Mouse (Mus musculus) kidney, postnatal 10 days (tissue): ENCODE data around the gene Lipe.

Experiments
- DNase-seq: peaks from one replicate; pipeline ENCODE4 v3.0.0; 2021; ENCODE audit warnings: mixed read lengths

Gene Lipe

DNA sequence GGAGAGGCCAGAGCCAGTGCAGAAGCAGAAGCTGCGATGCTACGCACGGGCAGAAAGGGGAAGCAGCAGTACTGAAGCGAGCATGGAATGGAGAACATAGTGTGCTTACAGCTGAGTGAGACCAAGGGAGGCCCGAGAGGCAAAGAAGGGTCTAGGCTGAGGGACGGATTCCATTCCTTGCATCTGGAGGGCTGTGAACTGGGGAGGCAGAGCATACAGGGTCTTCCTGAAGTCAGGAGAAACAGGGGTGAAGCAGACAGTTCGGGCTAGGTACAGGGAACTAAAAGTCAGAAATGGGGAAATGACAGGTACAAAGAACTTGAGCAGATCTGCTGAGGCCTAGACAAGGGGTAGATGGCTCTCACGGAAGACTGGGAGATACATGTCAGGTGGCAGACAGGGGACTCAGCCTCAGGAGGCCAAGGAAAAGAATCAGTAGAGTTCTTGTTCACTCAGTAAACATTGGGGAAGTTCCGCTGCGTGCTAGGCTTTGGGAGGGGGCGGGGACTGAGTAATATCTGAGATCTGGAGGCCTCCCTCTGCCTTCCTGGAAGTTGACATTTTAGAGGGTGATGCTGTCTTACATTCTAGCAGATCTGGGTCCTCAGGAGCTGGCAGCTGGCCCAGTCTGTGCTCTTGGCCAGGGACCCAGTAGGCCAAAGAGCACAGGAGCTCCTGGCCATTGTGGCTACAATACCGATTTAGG lies 12.5 kb downstream of the Lipe start:
- DNase-seq = peak; percentile 88

DNA sequence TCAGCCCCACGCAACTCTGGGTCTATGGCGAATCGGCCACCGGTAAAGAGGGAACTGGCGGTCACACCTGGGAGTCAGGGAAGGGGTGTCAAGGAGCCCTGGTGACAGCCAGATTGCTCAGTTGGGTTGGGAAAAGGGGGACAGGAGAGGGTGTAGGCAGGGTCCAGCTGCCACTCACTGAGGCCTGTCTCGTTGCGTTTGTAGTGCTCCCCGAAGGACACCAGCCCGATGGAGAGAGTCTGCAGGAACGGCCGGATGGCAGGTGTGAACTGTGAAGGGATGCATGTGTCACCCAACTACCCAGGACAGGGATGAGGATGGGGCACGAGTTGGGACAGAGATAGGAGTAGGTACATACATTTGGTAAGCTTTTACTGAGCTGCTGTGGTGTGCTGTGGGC lies 13.3 kb downstream of the Lipe start:
- peak; percentile 8 for DNase-seq

DNA sequence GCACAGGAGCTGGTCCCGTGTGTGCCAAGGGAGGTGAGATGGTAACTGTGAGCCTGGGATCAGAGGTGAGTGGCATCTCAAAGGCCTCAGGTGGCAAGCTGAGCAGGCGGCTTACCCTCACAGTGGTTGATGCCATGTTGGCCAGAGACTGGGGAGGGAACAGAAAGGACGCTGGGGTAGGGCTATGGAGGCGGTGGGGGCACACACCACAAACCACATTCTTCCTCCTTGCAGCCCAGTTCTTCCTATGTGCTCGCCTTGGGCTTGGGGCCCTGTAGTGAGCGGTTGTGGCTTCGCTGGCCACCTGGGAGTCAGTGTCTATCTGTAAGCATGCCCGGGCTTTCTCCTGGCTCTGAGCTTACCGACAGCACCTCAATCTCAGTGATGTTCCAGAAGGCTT lies 13.7 kb downstream of the Lipe start:
- peak; percentile 6 for DNase-seq

DNA sequence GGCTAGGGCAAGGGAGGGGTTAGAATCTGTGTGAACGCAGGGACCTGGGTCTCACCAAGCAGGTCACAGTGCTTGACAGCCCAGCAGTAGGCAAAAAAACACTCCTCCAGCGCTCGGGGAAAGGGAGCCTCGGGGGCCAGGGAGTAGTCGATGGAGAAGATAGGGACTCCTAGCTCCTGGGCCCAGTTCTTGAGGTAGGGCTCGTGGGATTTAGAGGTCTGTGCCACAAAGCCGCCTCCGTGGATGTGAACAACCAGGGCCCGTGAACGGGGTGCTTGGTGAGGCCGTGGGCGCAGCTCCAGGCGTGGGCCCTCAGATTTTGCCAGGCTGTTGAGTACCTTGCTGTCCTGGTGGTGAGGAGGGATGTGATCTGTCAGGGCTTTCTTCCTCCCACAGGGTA lies 14.2 kb downstream of the Lipe start:
- no peak for DNase-seq

DNA sequence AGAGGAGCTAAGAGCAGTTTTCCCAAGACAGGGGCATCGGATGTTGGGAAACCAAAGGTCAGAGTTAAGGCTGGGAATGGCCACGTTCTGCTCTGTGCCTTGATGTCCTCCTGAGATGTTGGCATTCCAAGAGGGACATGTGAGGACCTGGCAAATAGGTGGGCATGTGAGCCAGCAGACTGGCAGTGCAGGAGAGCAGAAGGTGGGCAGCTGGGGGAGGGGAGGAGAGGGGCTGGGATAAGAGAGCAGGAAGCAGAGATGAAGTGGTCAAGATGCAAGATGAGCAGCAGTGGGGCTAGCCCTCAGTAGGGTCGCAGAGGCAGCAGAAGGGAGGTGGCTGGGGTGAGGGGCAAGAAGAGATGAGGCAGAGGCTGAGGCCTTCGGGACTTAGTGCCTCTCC lies 14.6 kb downstream of the Lipe start:
- DNase-seq = no peak

DNA sequence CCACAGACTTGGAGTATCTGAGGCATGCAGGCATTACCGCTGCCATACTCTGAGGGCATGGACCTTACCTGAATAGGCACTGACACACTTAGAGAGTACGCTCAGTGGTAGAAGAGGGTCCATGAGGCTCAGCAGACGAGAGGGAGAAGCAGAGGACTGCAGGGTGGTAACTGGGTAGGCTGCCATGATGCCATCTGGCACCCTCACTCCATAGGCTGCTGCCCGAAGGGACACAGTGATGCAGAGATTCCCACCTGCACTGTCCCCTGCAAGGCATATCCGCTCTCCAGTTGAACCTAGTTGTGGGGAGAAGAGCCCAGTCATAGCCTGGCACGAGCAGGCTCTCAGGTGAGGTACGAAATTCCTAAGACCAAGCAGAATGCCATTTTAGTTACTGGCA lies 15.1 kb downstream of the Lipe start:
- DNase-seq = peak; percentile 4

DNA sequence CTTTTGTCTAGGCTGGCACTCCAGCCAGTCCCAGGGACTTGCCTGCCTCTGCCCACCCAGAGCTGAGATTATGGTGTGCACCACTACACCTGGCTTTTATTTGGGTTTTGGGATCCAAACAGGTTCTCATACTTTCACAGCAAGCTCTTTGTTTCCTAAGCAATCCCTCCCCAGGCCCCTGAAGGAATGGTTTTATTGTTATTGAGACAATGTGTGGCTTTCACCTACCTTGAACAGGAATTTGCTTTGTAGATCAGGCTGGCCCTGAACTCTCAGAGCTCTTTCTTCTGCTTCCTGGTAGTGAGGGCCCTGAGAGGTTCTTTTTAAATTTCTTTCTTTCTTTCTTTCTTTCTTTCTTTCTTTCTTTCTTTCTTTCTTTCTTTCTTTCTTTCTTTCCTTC lies 16.0 kb downstream of the Lipe start:
- DNase-seq = no peak

DNA sequence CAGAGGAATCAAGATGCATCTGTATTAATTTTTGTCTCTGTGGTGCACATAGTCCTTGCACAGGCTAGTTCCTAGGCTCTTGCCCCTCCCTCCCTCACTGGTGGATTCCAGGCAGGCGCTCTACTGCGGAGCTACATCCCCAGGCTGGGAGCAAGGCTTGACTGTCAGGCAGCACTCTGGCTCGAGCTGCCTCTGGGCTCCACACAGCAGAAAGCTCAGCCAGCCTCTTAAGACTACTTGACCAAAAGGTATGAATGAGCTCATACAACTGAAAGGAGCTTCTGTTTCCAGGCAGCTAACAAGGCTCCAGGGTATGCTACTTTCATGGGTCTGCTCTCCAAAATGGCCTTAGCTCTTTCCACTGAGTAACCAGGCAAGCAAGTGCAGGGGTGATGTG lies 17.2 kb downstream of the Lipe start:
- DNase-seq = peak; percentile 14

DNA sequence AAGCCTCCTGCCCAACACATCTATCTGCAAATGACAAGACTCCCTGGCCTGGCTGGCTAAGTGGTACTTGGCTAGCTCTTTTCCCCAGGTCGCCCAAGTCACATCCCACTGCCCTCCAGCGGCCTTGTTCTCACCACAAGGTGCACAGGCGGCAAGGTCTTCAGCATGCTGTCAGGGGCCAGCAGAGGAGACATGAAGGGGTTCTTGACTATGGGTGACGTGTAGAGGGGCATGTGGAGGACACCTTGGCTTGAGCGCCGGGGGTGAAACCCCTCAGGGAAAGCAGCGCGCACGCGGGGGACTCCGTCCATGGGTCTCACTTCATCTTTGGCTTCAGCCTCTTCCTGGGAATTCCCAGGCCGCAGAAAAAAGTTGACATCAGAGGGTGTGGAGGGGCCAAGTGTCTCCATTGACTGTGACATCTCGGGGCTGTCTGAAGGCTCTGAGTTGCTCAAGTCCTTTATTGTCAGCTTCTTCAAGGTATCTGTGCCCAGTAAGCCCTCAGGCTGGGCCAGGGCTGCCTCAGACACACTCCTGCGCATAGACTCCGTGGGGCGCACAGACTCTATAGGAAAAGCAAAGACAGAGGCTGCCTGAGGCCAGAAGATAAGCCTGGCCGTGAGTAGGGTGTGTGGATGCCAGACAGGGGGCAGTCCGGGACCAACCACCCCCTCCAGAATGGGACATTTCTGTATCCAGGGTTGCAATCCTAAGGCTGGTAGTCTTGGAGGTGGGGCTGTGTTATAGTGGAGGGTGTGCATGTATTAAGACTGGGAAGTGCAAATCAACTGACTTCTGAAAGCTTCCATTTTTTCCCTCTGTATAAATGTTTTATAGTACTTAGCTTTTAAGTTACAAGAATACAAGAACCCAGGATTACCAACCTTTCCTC lies 17.9 kb downstream of the Lipe start:
- DNase-seq = peak; percentile 26

DNA sequence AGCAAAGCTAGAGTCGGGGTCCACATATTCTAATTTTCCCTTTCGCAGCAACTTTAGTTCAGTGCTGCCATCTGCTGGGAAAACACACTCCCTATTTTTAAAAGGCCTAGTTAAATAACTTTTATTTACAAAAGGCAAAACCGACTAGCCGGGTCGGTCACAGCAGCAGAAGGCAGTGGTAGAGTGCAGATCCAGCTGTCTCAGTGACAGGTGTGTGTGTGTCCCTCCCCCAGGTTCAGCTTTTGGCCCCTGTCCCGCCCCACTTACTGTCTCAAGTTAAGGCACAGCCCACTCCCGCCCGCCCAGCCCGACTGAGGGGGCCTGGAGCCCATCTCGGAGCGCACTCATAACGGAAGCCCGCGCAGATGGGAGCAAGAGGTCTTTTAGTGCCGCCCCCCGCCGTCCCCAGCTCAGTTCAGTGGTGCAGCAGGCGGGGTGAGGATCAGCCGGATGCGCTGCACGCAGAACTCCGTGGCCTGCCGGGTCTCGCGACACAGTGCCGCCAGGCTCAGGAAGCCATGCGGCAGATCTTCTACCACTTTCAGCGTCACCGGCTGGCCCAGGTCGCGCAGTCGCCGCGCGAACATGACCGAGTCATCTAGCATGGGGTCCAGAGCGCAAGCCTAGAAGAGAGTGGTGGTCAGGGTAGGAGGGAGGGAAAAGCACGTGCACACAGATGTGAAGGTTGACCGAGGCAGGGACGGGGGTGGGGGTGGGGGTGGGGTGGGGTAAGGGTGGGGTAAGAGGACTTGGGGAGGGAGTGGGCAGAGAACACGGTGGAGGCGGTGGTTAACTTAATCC lies 18.8 kb downstream of the Lipe start:
- peak; percentile 87 for DNase-seq

DNA sequence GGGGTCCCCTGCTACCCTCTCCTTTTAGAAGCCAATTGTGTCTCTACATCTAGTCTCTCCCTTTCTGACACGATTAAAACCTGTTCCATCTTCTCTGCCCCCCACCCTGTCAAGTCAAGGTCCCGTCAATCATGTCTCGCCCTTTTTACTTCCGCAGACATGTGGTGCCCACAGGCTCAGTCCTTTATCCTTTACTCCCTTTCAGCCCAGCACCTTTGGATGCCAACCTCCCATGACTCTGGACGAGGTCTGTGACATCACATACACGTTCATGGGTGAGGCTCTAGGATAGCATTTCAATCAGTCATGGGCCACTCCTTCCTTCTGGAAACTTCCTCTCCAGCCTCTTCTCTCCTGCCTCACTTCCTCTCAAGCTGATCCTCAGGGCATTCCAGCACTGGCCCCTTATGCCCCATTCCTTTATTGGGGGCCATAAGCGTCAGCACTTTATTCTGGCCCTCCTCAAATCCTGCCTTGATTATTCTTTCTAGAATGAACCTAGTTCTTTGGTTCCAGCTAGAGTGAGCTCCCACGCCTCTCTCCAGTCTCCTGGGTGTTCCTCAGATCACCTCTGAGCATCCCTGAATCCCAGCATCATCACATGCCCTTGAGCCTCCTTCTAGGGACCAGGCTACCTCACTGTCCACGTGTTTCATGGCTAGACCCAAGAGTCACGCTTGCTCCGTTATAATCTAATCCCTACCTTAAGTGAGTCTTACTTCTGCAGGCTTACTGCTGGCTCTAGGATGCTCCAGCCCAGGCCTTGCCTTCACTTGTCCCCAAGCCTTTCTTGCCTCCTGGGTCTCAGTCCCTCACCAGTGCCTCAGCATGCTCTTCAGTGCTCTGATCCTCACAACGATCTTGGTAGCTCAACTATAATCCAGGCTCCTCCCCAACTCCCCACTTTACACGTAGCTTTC lies 20.1 kb downstream of the Lipe start:
- no peak for DNase-seq

DNA sequence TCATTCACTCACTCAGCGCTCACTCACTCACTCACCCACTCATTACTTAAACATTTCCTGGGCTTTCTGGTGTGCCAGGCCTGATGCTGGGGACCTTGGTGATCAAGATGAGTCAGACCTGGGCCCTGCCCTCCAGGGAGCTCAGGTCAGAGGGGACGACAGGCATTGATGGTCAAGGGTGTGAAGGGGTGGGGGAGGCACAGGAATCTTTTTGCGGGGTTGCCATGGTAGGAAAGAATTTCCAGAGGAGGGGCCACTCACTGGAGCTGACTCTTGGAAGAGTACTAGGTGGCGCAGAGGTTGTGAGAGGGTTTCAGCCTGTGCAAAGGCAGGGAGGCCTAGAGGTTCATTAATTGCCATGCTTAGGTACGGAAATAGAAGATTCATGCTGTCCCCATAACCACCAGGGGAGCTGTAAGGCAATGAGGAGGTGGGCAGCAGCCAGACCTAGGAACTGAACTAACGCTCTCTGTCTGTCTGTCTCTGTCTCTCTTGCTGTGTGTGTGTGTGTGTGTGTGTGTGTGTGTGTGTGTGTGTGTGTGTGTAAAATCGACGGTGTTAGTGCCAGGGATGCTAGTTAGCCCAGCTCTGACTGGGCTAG lies 21.3 kb downstream of the Lipe start:
- DNase-seq = no peak

DNA sequence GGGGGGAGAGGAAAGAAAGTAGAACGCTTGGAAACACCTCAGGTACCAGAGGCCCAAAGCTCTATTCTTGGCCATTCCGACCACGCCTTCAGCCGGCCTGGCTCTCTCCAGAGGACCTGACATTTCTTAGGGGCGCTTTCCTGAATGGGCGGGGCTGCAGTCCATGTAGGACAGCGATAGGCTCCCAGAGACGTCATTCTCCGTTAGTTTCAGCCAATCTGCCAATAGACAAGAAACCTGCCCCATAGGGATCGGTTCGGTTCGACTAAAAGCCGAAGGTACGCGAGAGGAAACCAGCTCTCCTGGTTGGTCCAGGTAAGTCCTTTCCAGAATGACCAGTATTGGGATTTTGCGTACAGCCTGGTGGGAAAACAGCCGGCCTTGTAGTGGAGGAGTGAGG lies 22.0 kb downstream of the Lipe start:
- peak; percentile 89 for DNase-seq

DNA sequence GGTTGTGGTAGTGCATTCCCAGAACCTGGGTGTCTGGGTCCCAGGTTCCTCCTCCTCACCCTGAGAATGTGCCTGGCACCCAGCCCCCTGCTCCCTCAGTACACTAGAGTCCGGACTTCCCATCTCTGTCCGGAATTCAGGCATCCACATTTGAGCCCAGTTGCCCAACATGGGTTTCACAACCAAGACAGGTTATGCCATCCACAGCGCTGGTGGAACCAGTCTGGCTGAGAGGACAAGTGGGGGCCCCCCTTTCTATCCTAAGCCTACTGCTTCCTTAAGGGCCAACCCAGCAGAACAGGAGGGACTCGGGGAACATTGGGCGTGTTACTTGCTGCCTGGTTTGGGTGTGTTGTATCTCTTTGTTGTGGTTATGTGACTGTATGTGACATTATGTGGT lies 26.1 kb downstream of the Lipe start:
- DNase-seq = no peak

DNA sequence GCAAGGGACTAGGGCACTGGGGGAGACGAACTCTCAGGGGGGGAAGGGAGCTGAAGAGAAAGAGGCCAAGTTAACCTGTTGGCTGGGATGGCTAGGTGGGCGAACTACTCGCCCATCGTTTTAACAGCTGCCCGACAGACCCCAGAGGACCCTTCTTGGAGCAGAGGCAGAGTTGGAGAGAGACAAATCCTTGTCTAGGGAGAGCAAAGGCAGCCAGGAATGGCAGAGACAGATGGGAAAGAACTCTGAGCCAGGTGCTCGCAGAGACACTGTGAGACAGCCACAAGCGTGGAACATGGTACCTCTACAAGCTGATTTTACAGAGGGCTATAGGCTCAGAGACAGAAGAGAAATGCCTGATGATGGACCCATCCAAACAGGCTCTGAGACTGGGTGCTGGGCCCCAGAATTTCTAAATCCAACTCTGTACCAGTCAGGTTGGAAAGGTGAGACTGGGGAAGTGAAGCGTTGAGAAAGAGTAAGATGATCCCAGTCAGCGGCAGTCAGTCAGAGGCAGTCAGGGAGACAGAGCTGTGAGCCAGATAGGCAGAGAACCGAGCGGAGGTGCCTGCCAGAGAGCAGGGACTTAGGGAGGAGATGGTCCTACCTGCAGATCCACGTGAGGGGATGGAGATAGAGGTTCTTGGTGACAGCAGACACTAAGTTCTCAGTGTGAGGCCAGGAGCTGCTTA lies 29.3 kb downstream of the Lipe start, which contains the start of gene Cnfn:
Cnfn (minus strand) TSS at position 667 of the 692 bp plus-strand sequence.
- no peak for DNase-seq

DNA sequence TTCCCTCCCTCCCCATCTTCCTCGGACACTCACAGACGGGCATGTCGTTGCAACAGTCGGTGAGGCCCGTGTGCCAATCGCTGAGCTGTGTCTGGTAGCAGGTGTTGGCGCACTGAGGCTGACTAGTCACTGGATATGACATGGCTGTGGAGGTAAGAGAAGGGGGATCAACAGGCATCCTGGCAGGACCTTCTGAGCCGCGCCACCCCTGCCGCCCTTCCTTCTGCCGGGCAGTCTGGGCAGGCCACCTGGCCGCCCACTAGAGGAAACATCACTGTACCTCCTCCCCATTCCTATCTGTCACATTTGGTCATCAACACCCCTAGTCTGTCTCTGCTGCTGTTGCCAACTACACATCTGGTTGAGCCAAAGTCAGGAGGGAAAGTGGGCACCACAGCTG lies 30.2 kb downstream of the Lipe start:
- DNase-seq = no peak

DNA sequence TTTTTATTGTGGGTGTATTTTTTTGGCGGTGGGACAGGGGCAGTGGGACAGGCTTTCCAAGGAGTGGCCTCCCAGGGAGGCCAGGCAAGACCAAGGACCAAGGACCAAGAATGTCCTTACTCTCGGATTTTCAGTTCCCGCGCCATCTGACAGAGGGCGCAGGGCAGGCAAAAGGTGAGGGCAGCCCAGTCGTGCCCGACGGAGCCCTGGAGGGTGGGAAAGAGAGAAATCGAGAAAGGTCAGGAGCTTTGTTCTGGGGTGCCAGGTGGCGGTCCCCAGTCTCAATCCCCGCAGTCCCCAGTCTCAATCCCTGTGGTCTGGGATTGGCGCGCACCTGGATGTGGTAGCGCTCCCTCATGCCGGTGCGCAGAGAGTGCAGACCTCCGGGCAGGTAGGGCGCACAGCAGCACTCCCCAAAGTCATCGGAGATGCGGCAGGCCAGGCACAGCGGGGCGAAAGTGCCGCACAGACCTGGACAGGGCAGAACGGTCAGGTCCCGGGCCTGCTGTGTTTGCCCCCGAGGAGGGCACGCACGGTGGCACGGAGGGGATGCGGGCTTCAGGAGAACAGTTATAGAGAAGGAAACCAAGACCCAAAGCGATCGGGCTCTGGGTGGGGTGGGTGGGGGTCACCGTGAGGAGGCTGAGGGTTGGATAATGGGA lies 30.7 kb downstream of the Lipe start:
- DNase-seq = peak; percentile 67

DNA sequence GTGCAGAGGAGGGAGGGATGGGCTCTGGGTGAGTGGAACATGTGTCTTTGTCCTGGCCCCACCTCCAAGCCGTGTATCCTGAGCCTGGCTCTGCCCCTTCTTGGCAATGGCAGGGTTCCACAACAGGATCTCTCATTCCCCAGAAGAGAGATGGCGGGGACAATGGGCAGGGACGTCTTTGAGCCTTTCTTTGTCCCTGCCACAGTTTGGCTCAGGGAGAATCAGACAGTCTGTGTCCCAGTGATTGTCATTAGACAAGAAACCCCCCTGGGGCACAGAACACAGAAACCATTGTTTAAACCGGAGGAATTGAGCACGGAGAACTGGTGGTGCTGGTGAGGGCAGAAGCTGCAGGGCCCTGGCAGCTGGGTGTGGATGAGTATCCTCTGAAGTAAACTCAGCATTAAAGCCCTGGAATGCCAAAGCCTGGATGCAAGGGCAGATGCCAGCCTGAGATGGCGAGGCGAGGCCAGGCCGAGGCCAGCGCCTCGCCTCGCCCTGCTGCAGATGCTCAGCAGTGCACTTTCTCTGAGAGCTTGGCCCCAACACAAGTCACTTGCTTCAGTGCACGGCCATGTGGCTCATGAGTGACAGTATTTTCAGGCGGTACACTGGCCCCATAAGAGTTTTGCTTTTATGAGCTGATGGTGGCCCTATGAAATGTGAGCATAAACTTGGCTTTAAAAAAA lies 32.4 kb downstream of the Lipe start:
- DNase-seq = no peak

DNA sequence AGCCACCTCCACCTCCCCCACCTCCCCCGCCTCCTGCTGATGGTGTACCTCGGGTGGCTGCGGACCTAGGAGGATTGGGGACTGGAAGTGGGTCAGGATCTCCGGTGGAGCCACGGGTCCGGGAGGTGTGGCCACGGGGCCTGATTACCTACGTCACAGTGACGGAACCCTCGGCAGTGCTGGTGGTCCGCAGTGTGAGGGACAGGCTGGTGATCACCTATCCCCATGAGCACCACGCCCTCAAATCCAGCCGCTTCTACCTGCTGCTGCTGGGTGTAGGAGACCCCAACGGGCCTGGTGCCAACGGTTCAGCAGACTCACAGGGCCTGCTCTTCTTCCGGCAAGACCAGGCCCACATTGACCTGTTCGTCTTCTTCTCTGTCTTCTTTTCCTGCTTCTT lies 34.9 kb downstream of the Lipe start:
- DNase-seq = no peak

DNA sequence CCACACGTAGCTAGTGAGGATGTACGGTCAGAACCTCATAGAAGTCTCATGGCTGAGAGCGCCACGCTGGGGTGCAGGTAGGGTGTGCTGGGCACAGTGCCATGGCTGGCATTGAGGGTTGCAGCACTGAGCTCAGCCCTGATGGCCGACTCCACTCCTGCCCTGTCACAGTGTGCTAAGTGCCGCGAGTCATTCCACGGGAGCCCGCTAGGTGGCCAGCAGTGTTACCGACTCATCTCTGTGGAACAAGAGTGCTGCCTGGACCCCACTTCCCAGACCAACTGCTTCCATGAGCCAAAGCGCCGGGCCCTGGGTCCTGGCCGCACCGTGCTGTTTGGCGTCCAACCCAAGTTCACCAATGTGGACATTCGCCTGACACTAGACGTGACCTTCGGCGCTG lies 35.4 kb downstream of the Lipe start:
- no peak for DNase-seq
